Mouse (Mus musculus) liver, embryonic 13.5 days (tissue): ENCODE measurements around the gene Wfikkn2. TPM values are rescaled to one million over a fixed set of nuclear protein-coding genes. Genes with fewer than 3 reads are reported as not detected.
A peak's percentile ranks its signal among the peaks of the same experiment; 100 is the strongest.

Experiments
- ATAC-seq: fragments of 200-750 bp; cut with Nextera tagmentation; 2 replicates; pipeline ENCODE4 v1.8.0; 2017; ENCODE audit warnings: low read depth, mild to moderate bottlenecking, moderate number of reproducible peaks, moderate library complexity
- DNase-seq: peaks from one replicate; pipeline ENCODE4 v3.0.0; 2022
- H3K27ac ChIP-seq: fragments of 300-500 bp; sonication (generic); 2 replicates; pipeline ENCODE4 v1.5.1; 2015; ENCODE audit warnings: moderate library complexity, mild to moderate bottlenecking, inconsistent platforms
- H3K27me3 ChIP-seq: fragments of 300-500 bp; sonication (generic); 2 replicates; pipeline ENCODE4 v1.6.1; 2015; ENCODE audit warnings: mild to moderate bottlenecking, inconsistent platforms
- H3K36me3 ChIP-seq: fragments of 300-500 bp; sonication (generic); 2 replicates; pipeline ENCODE4 v1.6.1; 2015; ENCODE audit warnings: mild to moderate bottlenecking, inconsistent platforms
- H3K4me1 ChIP-seq: fragments of 300-500 bp; sonication (generic); replicated peaks from 2 replicates; pipeline ENCODE4 v1.6.1; 2015; ENCODE audit warnings: inconsistent platforms
- H3K4me2 ChIP-seq: fragments of 300-500 bp; sonication (generic); 2 replicates; pipeline ENCODE4 v1.6.1; 2015; ENCODE audit warnings: inconsistent platforms, mild to moderate bottlenecking, moderate library complexity
- H3K4me3 ChIP-seq: fragments of 300-500 bp; sonication (generic); replicated peaks from 2 replicates; pipeline ENCODE4 v1.5.1; 2015; ENCODE audit warnings: mild to moderate bottlenecking, inconsistent platforms
- H3K9ac ChIP-seq: fragments of 300-500 bp; sonication (generic); 2 replicates; pipeline ENCODE4 v1.6.1; 2015; ENCODE audit warnings: mild to moderate bottlenecking, inconsistent platforms
- H3K9me3 ChIP-seq: fragments of 300-500 bp; sonication (generic); replicated peaks from 2 replicates; pipeline ENCODE4 v1.6.1; 2016; ENCODE audit warnings: inconsistent platforms
- WGBS: fragments of 180-500 bp; shearing (Covaris S2); methylation state at CpG from one replicate; pipeline ENCODE4 v1.1.7; 2015; ENCODE audit not compliant: insufficient replicate concordance; 5-methylcytosine and 5-hydroxymethylcytosine counted together
- polyA plus RNA-seq: library from polyadenylated mRNA; unstranded; fragments of >200 nt; fragmentation: Nextera tagmentation; extraction: Ambion mirVana; gene quantifications from 2 replicates; pipeline ENCODE4 v1.2.1, GENCODE M21; 2015

Wfikkn2 gene
- polyA plus RNA-seq, 1 experiment from 2014 or later, result 0.22 TPM

DNA sequence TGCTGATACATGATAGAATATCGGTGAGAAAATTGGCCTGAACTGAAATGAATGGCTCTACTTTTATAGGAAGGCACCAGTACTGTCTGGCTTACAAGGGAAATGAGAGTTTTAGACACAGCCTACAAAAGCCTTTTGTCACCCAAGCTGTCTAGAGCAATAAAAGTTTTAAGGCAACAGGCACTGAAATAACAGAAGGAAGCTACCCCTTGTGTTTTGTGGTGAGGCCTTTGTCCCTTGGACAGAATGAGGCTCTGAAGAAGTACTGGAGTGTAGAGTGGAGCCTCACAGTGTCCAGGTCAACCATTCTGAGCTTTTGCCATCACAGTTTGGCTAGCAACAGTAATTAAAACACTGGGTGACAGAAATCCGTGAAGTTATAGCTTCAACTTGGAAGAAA, 29.6 kb downstream of the Wfikkn2 start:
- no peak overlapping the region for H3K4me2 ChIP-seq
- H3K4me3 ChIP-seq, result no peak overlapping the region
- ATAC-seq (no peak), DNase-seq (no peak)
- no peak overlapping the region for H3K9ac ChIP-seq
- 0 out of 2 replicates have a peak overlapping the region, but pooled peaks have one; percentile 13 for H3K27ac ChIP-seq
- H3K9me3 ChIP-seq, result no peaks in the 10 kb centered on the region
- peaks cover 11% of the 10 kb centered on the region for H3K36me3 ChIP-seq
- H3K27me3 ChIP-seq, result peaks cover 19% of the 10 kb centered on the region
- 63% methylated on average over 2 of the region's 2 CpGs for WGBS
- H3K4me1 ChIP-seq, result peaks cover 11% of the 10 kb centered on the region

DNA sequence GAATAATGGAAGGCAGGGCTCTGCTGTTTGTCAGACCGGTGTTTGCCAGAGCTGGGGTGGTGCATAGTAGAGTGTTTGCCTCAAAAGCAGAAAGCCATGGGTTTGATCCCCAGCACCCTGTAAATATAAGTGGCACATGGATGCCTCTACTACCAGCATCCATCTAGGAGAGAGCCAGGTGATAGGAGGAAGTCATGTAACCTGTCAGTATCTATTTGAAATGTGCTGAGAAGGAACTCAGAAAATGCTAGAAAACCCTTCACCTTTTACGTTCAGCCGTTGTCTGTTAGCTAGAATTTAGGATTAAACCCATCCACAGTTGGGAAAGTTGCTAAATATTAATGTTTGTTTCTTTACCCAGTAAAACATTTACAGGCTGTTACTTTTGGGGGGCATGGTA, 30.2 kb downstream of the Wfikkn2 start:
- H3K4me3 ChIP-seq, result no peak overlapping the region
- no peak overlapping the region for H3K9ac ChIP-seq
- no peak overlapping the region for H3K27ac ChIP-seq
- ATAC-seq (no peak), DNase-seq (no peak)
- H3K4me2 ChIP-seq, result no peak overlapping the region
- no peaks in the 10 kb centered on the region for H3K9me3 ChIP-seq
- WGBS, result 93% methylated on average over 3 of the region's 3 CpGs
- peaks cover 12% of the 10 kb centered on the region for H3K4me1 ChIP-seq
- peaks cover 11% of the 10 kb centered on the region for H3K36me3 ChIP-seq
- H3K27me3 ChIP-seq, result peaks cover 16% of the 10 kb centered on the region

GRCm38 (mm10) chr11:94213735-94214594, 31.8 kb downstream of the Wfikkn2 start:
- DNase-seq (no peak), ATAC-seq (no peak)
- no peaks in the 10 kb centered on the region for H3K9me3 ChIP-seq
- peaks cover under 1% of the 10 kb centered on the region for H3K27me3 ChIP-seq
- H3K4me3 ChIP-seq, result no peak overlapping the region
- H3K27ac ChIP-seq, result no peak overlapping the region
- H3K36me3 ChIP-seq, result peaks cover 11% of the 10 kb centered on the region
- H3K4me1 ChIP-seq, result peaks cover 22% of the 10 kb centered on the region
- no peak overlapping the region for H3K9ac ChIP-seq
- no peak overlapping the region for H3K4me2 ChIP-seq
- WGBS, result 85% methylated on average over 29 of the region's 29 CpGs

DNA sequence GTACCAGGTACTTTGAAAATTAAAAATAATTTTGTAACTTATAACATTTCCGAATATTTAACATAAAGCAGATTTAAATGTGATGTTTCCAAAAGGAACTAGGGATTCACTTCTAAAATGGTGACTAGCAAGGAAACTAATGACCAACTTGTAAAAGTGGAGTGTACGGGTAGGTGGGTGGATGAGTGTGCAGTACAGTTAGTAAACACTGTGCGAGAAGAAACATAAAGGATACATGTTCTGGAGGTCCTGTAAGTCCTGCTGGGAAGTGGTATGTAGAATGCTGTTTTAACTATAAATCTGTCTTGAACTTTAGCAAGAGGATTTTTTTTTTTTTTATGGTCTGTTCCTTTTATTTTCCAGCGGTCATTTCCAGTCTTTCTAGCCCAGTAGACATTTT, 32.8 kb downstream of the Wfikkn2 start:
- Histone ChIP-seq H3K9me3 (no peaks in the 10 kb centered on the region), H3K27ac (no peak overlapping the region), H3K4me2 (peak overlapping the region; percentile 96), H3K27me3 (no peaks in the 10 kb centered on the region), H3K4me1 (peaks cover 25% of the 10 kb centered on the region), H3K9ac (no peak overlapping the region), H3K36me3 (peaks cover 11% of the 10 kb centered on the region), H3K4me3 (peak overlapping the region; percentile 95)
- 80% methylated on average over 4 of the region's 4 CpGs for WGBS
- ATAC-seq, result no peak
- DNase-seq, result no peak

- peaks cover 25% of the 10 kb centered on the region for H3K4me1 ChIP-seq
- H3K9me3 ChIP-seq, result no peaks in the 10 kb centered on the region
- peak overlapping the region; percentile 98 for H3K9ac ChIP-seq
- peaks cover 11% of the 10 kb centered on the region for H3K36me3 ChIP-seq
- H3K27ac ChIP-seq, result peak overlapping the region; percentile 94
- no peak for DNase-seq
- no peak for ATAC-seq
- 7% methylated on average over 7 of the region's 7 CpGs for whole genome bisulfite sequencing
- H3K4me2 ChIP-seq, result peak overlapping the region; percentile 96
- H3K4me3 ChIP-seq, result peak overlapping the region; percentile 95
- no peaks in the 10 kb centered on the region for H3K27me3 ChIP-seq
These were observed 33.3 kb downstream of the Wfikkn2 start for GRCm38 (mm10) chr11:94212489-94212836.

DNA sequence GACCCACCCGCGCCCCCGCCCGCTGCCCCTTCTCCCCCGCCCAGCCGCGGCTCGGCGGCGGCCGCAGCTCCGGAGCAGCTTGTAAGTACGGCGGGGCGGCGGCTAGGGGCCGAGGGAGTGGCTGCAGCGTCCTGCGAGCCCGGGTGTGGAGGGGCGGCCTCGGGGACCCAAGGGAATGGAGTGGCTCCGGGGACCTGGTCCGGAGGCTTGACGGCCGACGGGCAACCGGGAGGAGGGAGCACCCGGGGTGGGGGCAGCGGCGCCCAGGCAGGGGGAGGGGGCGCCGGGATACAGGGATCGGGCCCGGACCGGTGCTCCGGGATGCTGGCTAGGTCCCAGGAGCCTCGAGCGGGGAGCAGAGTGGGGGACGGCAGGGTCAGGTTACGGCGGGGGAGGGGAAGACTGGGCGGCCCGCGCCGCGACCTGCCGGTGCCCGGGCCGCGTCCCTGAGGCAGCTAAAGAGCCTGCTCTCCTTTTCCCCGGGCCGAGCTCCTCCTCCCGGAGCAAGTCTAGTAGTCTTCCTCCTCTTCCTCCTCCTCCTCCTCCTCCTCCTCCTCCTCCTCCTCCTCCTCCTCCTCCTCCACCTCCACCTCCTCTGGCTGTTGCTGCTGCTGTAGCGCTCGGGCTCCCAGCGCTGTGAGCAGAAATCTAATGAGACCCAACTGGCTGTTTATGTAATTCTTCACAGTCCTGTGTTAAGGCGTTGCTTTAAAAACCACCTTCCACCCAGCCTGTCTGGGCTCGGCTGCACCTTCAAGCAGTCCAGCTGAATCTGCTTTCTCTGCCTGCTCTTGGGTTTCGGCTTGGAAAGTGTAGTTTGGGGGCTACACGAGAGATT, 33.9 kb downstream of the Wfikkn2 start:
- ATAC-seq (peak; percentile 42), DNase-seq (peak; percentile 59)
- H3K27me3 ChIP-seq, result no peaks in the 10 kb centered on the region
- peak overlapping the region; percentile 96 for H3K4me2 ChIP-seq
- peak overlapping the region; percentile 95 for H3K4me3 ChIP-seq
- WGBS, result 1% methylated on average over 51 of the region's 61 CpGs
- peaks cover 25% of the 10 kb centered on the region for H3K4me1 ChIP-seq
- peaks cover 11% of the 10 kb centered on the region for H3K36me3 ChIP-seq
- no peaks in the 10 kb centered on the region for H3K9me3 ChIP-seq
- peak overlapping the region; percentile 98 for H3K9ac ChIP-seq
- peak overlapping the region; percentile 94 for H3K27ac ChIP-seq

- DNase-seq (peak; percentile 98), ATAC-seq (peak; percentile 92)
- Histone ChIP-seq H3K27me3 (no peaks in the 10 kb centered on the region), H3K36me3 (peaks cover 11% of the 10 kb centered on the region), H3K9me3 (no peaks in the 10 kb centered on the region), H3K4me3 (peak within 1 kb of the TSS; percentile 95), H3K9ac (peak within 1 kb of the TSS; percentile 98), H3K27ac (peak within 1 kb of the TSS; percentile 95), H3K4me1 (peaks cover 25% of the 10 kb centered on the region), H3K4me2 (peak within 1 kb of the TSS; percentile 100)
- under 1% methylated on average over 46 of the region's 55 CpGs for WGBS
These were observed 34.6 kb downstream of the Wfikkn2 start, which contains the start of gene Tob1 for GRCm38 (mm10) chr11:94211124-94211603. Tob1 (plus strand) TSS chr11:94211454.

GRCm38 (mm10) chr11:94210191-94211086, 35.4 kb downstream of the Wfikkn2 start:
- peak; percentile 88 for DNase-seq
- Histone ChIP-seq H3K9ac (peak overlapping the region; percentile 80), H3K27ac (peak overlapping the region; percentile 95), H3K36me3 (peaks cover 11% of the 10 kb centered on the region), H3K27me3 (no peaks in the 10 kb centered on the region; the same call in 1 of the 2 replicates), H3K9me3 (no peaks in the 10 kb centered on the region), H3K4me2 (peak overlapping the region; percentile 100), H3K4me3 (peak overlapping the region; percentile 77), H3K4me1 (peaks cover 25% of the 10 kb centered on the region)
- peak; percentile 70 for ATAC-seq
- WGBS, result under 1% methylated on average over 49 of the region's 56 CpGs

GRCm38 (mm10) chr11:94209695-94210131, 36.1 kb downstream of the Wfikkn2 start:
- Histone ChIP-seq H3K9me3 (no peaks in the 10 kb centered on the region), H3K36me3 (peaks cover 11% of the 10 kb centered on the region), H3K4me2 (peak overlapping the region; percentile 100), H3K27ac (peak overlapping the region; percentile 90), H3K4me3 (peak overlapping the region; percentile 77), H3K4me1 (peaks cover 25% of the 10 kb centered on the region), H3K27me3 (no peaks in the 10 kb centered on the region; the same call in 1 of the 2 replicates), H3K9ac (peak overlapping the region; percentile 74)
- 3% methylated on average over 14 of the region's 14 CpGs for WGBS
- ATAC-seq (peak; percentile 17), DNase-seq (no peak)

GRCm38 (mm10) chr11:94208811-94209675, 36.8 kb downstream of the Wfikkn2 start:
- WGBS, result 51% methylated on average over 8 of the region's 8 CpGs
- ATAC-seq (no peak), DNase-seq (no peak)
- H3K9me3 ChIP-seq, result no peaks in the 10 kb centered on the region
- H3K27me3 ChIP-seq, result no peaks in the 10 kb centered on the region; the same call in 1 of the 2 replicates
- peaks cover 25% of the 10 kb centered on the region for H3K4me1 ChIP-seq
- peak overlapping the region; percentile 0; the same call in 1 of the 2 replicates for H3K9ac ChIP-seq
- H3K4me3 ChIP-seq, result peak overlapping the region; percentile 77
- H3K27ac ChIP-seq, result no peak overlapping the region
- H3K4me2 ChIP-seq, result peak overlapping the region; percentile 100
- peaks cover 5% of the 10 kb centered on the region for H3K36me3 ChIP-seq
